Mouse (Mus musculus) 3134 (cell line): ENCODE results near the gene Olfr429.
A peak's percentile ranks its signal among the peaks of the same experiment; 100 is the strongest.
"Not testable (repeated sequence)": the region's sequence is repeated elsewhere in the genome, so short reads cannot be mapped to it uniquely, and the experiment has no call there.

Experiments used
- DNase-seq: peaks from one replicate; pipeline ENCODE4 v3.0.0-alpha.2; 2011; ENCODE audit warnings: low spot score; ENCODE audit not compliant: insufficient read length; ENCODE audit errors: extremely low read depth

The Olfr429 gene

DNA sequence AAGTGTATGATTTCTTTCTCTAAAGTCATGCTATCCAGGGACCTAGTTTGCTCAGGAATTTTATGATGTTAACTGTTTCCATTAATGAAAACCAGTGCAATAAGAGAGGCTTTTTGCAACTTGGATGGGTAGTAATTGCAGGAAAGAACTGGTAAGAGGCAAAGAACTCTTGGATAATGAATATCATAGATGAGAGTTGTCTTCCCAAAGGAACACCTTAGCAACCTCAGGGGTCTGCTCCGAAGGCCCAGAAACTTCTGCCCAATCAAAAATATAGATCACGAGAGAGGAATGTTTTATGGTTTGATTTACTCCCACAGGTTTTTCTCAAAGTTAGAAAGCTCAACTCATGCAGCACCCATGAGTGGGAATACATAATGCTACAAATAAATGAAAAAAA is at the start of gene Olfr429:
Gene Olfr429, plus strand, starts transcription at position 301 of the 400 bp plus-strand sequence.
- DNase-seq, result no peak

DNA sequence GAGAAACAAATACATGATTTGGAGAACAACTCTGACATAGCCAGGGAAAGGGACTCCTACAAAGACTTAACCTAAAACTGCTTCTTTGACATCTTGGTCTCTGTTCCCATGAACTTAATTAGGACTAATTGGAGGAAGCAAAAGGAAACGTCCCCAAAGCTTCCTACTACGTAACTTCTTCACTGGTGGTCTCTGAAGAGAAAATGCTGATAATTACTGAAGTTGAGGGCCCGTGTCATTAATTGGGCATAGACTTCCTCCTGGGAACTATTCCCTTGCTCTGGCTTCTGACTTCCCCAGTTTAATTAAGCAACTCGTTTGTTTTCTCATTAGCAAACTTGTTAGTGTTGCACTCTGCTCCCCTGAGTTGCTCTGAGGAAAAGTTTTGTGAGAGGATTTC is 48.3 kb upstream of the Olfr429 start:
- no peak for DNase-seq

DNA sequence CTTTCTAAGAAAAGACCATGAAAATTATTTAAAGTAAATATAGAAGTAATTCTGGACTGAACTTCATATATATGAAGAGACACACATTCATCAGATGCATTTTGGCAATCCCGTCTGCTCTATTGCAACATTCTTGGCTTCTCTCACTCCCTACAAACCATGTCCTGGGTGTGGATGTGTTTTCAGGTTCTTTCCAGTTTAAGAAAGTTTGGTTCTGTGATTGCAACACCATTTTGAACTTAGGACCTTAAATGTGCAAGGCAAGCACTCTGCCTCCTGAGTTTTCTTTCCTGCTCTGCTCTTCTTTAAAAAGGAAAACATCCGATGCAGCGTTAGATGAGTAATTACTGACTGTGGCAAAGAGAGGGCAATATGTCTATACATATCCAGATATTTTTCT is 45.7 kb upstream of the Olfr429 start:
- no peak for DNase-seq

DNA sequence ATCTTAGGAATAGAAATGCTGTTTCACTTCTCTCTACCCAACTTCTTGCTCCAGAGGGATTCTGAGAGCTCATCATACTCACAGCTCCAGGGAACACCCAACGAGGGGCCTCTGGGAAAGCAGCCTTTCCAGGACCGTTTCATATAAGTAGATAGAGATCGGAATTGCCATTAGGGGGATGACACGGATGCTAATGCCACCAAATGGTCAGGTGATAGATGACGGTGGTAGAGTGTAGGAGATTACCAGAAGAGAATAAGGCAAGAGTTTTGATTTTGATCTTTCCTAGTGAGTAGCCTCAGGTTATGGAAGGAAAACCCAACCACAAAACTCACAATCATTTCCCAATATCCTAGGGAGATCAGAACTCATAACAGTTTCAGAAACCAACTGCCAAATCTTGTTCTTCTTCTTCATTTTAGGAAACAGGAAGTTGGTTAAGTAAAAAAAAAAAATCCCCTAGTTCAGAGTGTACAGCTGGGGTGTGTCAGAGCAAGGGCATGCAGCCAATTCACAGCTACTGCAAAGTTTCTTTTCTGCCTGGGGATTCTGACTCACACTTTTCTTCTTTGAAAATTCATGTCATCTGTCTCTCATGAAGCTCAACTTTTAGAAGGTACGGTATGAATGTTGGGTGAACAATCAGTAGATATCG is 43.5 kb upstream of the Olfr429 start, which contains the start of gene Olfr433:
Gene Olfr433, plus strand, starts transcription at position 183 of the 655 bp plus-strand sequence.
- DNase-seq, result peak; percentile 16

DNA sequence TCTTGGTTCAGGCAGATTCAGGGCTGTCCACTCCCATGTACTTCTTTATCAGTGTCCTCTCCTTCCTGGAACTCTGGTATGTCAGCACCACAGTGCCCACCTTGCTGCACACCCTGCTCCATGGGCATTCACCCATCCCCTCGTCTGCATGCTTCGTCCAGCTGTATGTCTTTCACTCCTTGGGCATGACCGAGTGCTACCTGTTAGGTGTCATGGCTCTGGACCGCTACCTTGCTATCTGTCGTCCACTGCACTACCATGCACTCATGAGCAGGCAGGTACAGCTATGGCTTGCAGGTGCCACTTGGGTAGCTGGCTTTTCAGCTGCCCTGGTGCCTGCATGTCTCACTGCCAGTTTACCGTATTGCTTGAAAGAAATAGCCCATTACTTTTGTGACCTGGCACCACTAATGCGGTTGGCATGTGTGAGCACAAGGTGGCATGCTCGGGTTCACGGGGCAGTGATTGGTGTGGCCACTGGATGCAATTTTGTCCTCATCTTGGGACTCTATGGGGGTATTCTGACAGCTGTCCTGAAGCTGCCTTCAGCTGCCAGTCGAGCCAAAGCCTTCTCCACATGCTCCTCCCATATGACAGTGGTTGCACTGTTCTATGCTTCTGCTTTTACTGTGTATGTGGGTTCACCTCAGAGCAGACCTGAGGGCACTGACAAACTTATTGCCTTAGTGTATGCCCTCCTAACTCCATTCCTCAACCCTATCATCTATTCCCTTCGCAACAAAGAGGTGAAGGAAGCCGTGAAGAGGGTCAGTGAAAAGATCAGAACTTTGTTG is 41.8 kb upstream of the Olfr429 start:
- not testable (repeated sequence) for DNase-seq

DNA sequence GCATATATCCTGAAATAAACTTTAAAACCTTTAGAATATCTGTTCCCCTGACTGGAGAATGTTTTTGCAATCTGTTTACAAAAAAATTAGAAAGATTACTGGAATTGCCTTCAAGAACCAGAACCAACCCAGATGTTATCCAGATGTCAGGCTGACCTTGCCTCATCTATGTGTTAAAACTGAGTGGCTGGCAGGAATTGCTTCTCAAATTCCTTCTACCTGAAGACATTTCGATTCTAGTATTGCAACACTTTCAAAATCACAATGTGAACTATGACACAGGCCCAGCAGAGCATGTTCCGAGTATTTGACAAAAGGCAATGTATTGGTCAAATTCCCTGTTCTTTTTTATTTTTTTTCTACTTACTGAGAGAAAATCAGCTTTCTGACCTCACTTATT is 39.7 kb upstream of the Olfr429 start:
- DNase-seq, result no peak

DNA sequence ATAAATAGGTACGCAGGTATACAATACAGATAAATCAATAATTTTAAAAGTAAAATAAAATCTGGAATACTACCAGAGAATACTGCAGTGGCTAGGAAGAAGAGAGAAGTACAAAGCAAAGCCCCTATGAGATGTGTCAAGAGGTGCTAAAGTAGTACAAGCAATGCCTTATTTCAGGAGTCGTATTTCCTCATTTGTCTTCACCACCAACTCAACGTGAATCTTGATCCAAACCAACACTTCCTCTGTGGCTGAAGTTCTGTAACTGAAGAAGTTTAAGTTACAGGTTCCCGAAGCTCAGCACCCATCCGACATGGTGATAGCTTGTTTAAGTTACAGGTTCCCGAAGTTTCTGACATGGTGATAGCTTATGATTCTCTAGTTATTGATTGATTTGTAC is 35.9 kb upstream of the Olfr429 start:
- not testable (repeated sequence) for DNase-seq

DNA sequence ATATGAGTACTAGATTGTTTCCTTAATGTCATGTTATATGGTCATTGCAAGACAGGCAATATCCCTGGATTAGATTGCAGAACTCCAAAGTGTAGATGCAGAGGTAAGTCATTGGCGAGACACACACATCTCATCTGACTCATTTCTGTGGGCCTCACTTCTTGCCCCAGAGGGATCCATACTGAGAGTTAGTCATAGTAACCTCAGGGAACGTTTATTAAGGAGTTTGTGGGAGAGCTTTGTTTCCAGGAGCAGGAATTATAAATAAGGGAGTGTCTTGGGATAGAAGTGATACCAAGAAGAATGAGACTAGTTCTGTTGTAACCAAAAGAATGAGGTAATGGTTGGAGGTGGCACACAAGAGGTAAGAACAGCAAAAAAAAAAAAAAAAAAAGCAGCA is 35.2 kb upstream of the Olfr429 start, which contains the start of gene Olfr432:
Gene Olfr432, plus strand, starts transcription at position 313 of the 400 bp plus-strand sequence.
- no peak for DNase-seq

DNA sequence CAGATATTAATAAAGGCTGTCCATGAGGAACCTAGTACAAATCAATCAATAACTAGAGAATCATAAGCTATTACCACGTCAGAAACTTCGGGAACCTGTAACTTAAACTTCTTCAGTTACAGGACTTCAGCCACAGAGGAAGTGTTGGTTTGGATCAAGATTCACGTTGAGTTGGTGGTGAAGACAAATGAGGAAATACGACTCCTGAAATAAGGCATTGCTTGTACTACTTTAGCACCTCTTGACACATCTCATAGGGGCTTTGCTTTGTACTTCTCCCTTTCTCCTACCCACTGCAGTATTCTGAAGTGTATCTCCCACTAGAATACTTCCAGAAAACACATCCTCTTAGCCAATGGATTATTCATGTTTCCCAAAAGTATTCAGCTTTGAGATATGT is 34.8 kb upstream of the Olfr429 start:
- not testable (repeated sequence) for DNase-seq

DNA sequence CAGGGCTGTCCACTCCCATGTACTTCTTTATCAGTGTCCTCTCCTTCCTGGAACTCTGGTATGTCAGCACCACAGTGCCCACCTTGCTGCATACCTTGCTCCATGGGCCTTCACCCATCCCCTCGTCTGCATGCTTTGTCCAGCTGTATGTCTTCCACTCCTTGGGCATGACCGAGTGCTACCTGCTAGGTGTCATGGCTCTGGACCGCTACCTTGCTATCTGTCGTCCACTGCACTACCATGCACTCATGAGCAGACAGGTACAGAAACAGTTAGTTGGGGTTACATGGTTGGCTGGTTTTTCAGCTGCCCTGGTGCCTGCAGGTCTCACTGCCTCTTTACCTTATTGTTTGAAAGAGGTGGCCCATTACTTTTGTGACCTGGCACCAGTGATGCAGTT is 33.6 kb upstream of the Olfr429 start:
- DNase-seq, result no peak

DNA sequence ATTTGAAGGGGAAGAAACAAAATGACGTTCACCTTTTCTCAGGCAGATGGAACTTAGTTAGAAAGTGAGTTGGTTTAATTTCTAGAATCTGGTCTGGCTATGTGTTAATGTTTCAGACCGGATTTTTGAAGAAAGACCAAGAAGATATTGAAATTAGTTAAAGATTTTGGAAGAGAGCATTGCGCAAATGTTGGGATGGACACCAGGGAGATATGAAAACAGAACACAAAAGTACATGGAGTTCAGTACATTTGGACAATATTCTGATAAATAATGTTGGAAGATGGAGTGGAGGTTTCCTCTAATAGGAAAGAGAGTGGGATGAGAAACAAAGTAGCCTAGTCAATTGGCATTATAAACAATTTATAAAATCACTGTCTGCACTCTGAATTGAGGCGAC is 32.6 kb upstream of the Olfr429 start:
- no peak for DNase-seq

DNA sequence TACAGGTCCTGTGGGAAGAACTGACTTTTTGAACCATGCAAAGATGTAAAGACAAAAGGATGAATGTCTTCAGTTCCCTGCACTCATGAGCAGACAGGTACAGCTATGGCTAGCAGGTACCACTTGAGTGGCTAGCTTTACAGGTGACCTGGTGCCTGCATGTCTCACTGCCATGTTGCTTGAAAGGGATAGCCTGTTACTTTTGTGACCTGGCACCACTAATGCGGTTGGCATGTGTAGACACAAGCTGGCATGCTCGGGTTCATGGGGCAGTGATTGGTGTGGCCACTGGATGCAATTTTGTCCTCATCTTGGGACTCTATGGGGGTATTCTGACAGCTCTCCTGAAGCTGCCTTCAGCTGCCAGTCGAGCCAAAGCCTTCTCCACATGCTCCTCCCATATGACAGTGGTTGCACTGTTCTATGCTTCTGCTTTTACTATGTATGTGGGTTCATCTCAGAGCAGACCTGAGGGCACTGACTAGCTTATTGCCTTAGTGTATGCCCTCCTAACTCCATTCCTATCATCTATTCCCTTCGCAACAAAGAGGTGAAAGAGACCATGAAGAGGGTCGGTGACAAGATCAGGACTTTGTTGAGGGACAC is 32.1 kb upstream of the Olfr429 start:
- DNase-seq, result no peak

DNA sequence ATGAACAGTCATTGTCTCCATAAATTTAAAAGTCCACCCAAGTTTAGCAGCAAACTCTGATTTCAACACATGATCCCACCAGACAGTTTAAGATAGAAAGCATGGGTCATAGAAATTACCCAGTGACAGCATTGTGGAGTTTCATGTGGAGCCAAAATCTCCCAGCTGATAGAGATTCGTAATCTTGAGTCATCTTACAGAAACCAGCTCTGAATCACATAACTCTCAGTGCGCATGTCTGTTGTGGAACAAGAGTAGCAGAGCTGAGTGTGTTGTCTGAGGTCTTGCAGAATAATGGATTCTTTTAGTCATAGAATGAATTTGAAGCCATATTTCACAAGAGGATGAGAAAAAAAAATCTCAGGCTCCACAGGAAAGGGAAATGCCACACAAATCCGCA is 31.1 kb upstream of the Olfr429 start:
- no peak for DNase-seq

DNA sequence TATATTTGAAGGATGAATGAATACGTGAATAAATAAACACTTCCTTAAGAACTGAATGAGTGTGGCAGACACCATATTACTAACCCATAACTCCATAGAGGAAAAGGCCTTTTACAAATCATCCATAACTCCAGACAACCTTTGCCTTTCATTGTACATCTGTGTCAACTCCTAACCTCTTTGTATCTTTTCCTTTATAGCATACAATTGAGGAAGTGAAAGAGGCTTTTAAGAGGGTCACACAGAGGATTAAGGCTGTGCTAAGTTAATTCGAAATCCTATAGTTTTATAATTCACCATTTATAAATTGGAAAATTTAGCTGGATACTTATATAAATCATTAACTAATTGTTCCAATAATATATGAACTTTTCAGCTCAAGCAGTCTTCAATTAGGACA is 28.9 kb upstream of the Olfr429 start:
- DNase-seq, result no peak

DNA sequence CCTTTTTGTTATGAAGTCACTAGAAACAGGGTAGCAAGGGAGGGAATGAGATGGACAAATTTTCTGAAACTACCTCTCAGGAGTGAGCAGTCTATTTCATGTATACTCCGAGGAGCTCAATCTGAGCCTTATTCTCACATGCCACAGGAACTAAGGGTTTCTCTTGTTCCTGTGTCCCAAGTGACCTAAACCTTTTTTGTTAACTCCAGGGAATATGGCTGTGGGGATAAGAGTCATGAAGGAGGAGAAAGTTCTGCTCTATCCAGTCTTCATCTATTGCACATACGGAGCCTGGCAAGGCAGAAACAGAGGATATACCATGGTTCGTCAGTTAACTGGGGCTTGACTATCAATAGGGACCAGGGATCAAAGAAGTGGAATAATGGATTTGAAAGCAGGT is 17.8 kb upstream of the Olfr429 start, which contains the start of gene Olfr430:
Gene Olfr430, plus strand, starts transcription at position 301 of the 400 bp plus-strand sequence.
- no peak for DNase-seq

DNA sequence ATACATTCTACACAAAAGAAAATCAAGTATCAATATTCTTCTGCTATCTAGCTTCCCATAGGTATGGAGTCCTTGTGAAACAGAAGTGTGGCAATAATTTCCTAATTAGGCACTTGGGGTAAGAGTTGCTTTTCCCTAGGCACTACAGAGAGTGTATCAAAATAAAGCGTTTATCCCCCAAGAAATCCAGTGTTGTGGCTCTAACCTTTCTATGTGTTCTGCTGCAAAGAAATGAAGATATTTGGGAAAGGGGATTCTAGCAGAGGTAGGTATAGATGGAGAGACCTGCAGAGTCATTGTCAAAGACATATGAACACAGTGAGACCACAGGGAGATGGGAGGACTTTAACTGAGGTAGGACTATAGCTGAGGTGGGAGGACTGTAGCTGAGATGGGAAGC is 12.5 kb downstream of the Olfr429 start, which contains the start of gene Olfr427:
Gene Olfr427, plus strand, starts transcription at position 301 of the 400 bp plus-strand sequence.
- DNase-seq, result no peak

DNA sequence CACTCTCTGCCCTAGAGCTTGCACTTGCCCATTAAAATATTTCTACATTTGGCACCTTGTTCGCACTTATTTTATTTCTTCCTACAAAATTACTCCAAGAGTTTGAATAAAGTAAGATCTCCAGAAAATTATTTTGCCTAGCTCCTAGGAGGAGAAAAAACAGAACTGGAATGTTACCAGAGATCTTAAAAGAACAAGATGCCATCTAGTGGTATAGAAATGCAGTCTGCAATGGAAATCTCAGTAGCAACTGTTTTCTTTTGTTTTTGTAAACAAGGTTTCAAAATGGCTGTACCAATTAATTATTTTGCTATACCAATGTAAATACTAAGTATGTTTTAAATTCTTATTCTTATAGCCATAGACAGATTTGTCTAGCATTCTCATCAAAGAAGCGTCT is 19.6 kb downstream of the Olfr429 start:
- peak; percentile 14 for DNase-seq

DNA sequence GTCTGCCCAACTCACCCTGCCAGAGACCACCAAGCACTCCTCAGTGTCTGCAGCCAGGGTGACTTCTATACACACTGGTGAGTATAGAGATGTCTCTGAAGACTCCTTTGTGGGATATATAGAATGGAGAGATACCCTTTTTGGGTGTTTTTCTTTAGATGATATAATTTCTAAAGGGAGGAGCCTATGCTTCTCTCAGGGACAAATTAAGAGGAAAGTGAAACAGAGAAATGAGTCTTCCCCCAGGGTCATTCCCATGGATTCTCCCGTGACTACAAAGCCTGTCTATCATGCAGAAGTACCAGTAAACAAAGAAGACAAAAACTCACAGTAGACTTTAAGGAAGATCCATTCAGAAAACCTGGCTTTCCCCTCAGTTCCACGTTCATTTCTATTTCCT is 36.9 kb downstream of the Olfr429 start, which contains the start of gene Olfr231:
Gene Olfr231, minus strand, starts transcription at position 101 of the 400 bp plus-strand sequence.
- no peak for DNase-seq

DNA sequence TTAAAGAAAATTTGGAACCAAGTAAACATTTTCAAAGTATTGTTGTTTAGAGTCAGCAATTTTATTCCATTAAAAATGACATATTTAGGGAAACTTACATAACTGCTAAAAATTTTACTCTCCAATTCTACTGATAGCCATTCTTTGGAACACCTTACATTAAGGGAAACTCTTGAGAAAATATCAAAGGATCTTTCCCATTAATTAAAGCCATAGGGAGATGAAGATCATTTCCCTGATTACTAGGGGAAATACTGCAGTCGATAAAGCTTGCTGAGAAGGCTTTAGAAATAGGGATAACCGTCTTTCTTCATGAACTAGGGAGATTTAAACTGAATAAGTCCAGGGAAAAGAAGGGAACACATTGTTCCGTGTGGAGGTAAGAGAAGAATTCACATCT is 47.1 kb downstream of the Olfr429 start, which contains the start of gene Olfr424:
Gene Olfr424, plus strand, starts transcription at position 301 of the 400 bp plus-strand sequence.
- DNase-seq, result no peak

DNA sequence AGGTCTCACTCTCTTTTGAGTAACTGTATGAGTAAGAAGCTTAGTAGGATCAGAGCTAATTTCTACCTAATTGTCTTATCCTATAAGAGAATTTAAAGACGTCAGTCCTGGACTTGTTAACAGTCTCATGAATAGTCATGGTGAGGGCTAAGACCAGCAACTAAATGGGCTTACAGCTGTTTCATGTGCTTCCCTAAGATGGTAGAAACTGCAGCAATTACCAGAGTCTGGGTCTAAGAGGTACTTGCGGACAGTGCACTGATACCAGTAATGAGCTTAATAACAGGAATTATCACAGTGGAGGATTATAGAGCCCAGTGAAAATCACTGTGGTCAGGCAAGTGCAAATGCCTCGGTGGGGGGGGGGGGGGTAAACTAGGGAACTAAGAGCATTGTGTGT is 47.9 kb downstream of the Olfr429 start:
- DNase-seq, result no peak
